ENCODE assay signal across 11 mouse cellular contexts in genomic region chr2:153052700-153053351, GRCm38 (mm10). TPM values are rescaled to one million over a fixed set of nuclear protein-coding genes. Genes with fewer than 3 reads are reported as not detected.
DNase-seq lines count a peak whose midpoint lies in the region; ATAC-seq and TF ChIP-seq lines count a peak whose summit lies in the region.
"Had no signal": no experiment of that assay in that cellular context is flagged by ENCODE, and none has a peak within 500 bp of the region (broad histone marks: within the 10 kb centered on the region; RNA-seq: fewer than 3 reads in every experiment).

No protein-coding gene starts in this region.

- DNase-seq in embryo, embryonic 10 days (ENCODE audit: low spot score) = peak; percentile 29
- DNase-seq in embryo, embryonic 9.5 days (ENCODE audit: extremely low spot score) = no peak
- peak; percentile 27 for DNase-seq in lung, postnatal 14 days
- no peak for DNase-seq in lung, postnatal 4 days
- DNase-seq in thymus, adult 2 months = peak; percentile 27
- no peak for DNase-seq in urinary bladder, postnatal 36 days (ENCODE audit: low spot score in 2 of 2)
- no peak for DNase-seq in ovary, postnatal 36 days (ENCODE audit: low spot score)

- H3K27ac ChIP-seq in hindbrain, embryonic 15.5 days (replicated peaks) = no peak overlapping the region
- H3K27ac ChIP-seq in thymus, adult 2 months (ENCODE audit: control insufficient read depth, insufficient read depth, low read length) = no peak overlapping the region
- H3K27ac ChIP-seq: macrophage had no signal

- H3K27me3 ChIP-seq in hindbrain, embryonic 15.5 days = 0 out of 2 replicates have a peak, but pooled peaks cover 10% of the 10 kb centered on the region
- H3K27me3 ChIP-seq in thymus, adult 2 months (ENCODE audit: control insufficient read depth, insufficient read depth, low read length) = no peaks in the 10 kb centered on the region

- no peak for TF ChIP-seq POLR2A in thymus, adult 2 months (IDR thresholded peaks at IDR 0.05; ENCODE audit: control insufficient read depth, extremely low read depth, insufficient read depth, low read length, poor library complexity)

- H3K4me2 ChIP-seq in hindbrain, embryonic 15.5 days = 0 out of 2 replicates have a peak overlapping the region, but pooled peaks have one; percentile 10

- H3K9ac ChIP-seq in hindbrain, embryonic 15.5 days = no peak overlapping the region

- TF ChIP-seq CTCF in thymus, adult 2 months (IDR thresholded peaks at IDR 0.05; ENCODE audit: borderline replicate concordance, control insufficient read depth, extremely low read depth, insufficient read depth, low read length, poor library complexity) = no peak

- peaks cover 17% of the 10 kb centered on the region for H3K4me1 ChIP-seq in hindbrain, embryonic 15.5 days (replicated peaks)
- peaks cover 33% of the 10 kb centered on the region for H3K4me1 ChIP-seq in thymus, adult 2 months (replicated peaks; ENCODE audit: control insufficient read depth, insufficient read depth, low read length)

- 11% methylated on average over 30 of the region's 30 CpGs for WGBS in hindbrain, embryonic 15.5 days
- 10% methylated on average over 30 of the region's 30 CpGs for WGBS in thymus, adult 2 months

- no peaks in the 10 kb centered on the region for H3K9me3 ChIP-seq in hindbrain, embryonic 15.5 days

- no peak for ATAC-seq in hindbrain, embryonic 15.5 days (ENCODE audit: low FRiP score, low read depth)

- no peaks in the 10 kb centered on the region for H3K36me3 ChIP-seq in hindbrain, embryonic 15.5 days
- H3K36me3 ChIP-seq in thymus, adult 2 months (ENCODE audit: control insufficient read depth, insufficient read depth, low read length) = no peaks in the 10 kb centered on the region

- no peak overlapping the region for H3K4me3 ChIP-seq in hindbrain, embryonic 15.5 days
- H3K4me3 ChIP-seq in thymus, adult 2 months (ENCODE audit: control insufficient read depth, insufficient read depth, low read length) = no peak overlapping the region

RNA-seq across cellular contexts. Expression of gene Ccm2l, which starts 12.9 kb away (rescaled TPM):
- 2.0 and 2.1 TPM in 2 replicates for polyA plus RNA-seq in hindbrain, embryonic 15.5 days (2015; fragmentation: Nextera tagmentation; extraction: Ambion mirVana)
- 4.9 and 9.2 TPM in 2 replicates for polyA plus RNA-seq in thymus, adult 2 months (2012; rRNA removed)
- polyA plus RNA-seq: C2C12, macrophage had no signal

RNA-seq across cellular contexts. Expression of gene Xkr7, which starts 21.2 kb away (rescaled TPM):
- 1.9 and 2.1 TPM in 2 replicates for polyA plus RNA-seq in hindbrain, embryonic 15.5 days (2015; fragmentation: Nextera tagmentation; extraction: Ambion mirVana)
- 0.06 and 0.16 TPM in 2 replicates for polyA plus RNA-seq in thymus, adult 2 months (2012; rRNA removed)
- polyA plus RNA-seq: C2C12; heart, embryonic 14.5 days; macrophage had no signal

RNA-seq across cellular contexts. Expression of gene Pdrg1, which starts 37.6 kb away (rescaled TPM):
- 234 TPM in 2 replicates for polyA plus RNA-seq in hindbrain, embryonic 15.5 days (2015; fragmentation: Nextera tagmentation; extraction: Ambion mirVana)
- 68.0 and 93.1 TPM in 2 replicates for polyA plus RNA-seq in thymus, adult 2 months (2012; rRNA removed)

RNA-seq across cellular contexts. Expression of gene Hck, which starts 55.4 kb away (rescaled TPM):
- 3.7 and 4.4 TPM in 2 replicates for polyA plus RNA-seq in hindbrain, embryonic 15.5 days (2015; fragmentation: Nextera tagmentation; extraction: Ambion mirVana)
- polyA plus RNA-seq in thymus, adult 2 months (2012; rRNA removed) = 14.6 and 22.1 TPM in 2 replicates

Comparison
In these comparisons a context has a peak if more than half of its experiments do, and no peak if none do; other contexts are left out.
1. DNase-seq: peak in embryo, embryonic 10 days (single experiment), lung, postnatal 14 days (single experiment) and thymus, adult 2 months (single experiment); none in embryo, embryonic 9.5 days (single experiment), lung, postnatal 4 days (0 of 2), urinary bladder, postnatal 36 days (0 of 2) and ovary, postnatal 36 days (single experiment).